Mouse (Mus musculus): ENCODE measurements at regions not wholly inside any gene's neighbourhood (a gene's known extent, or its start where the extent isn't known, plus 50 kb on each side); places are given as distances from the start of the nearest gene placed in this dataset.

- peak; percentile 65 for DNase-seq (ENCODE audit: extremely low spot score)
Measured at GRCm38 (mm10) chr12:27140335-27140702, 202.1 kb downstream of the Sox11 start.

- peak; percentile 72 for DNase-seq (ENCODE audit: extremely low spot score)
Measured at GRCm38 (mm10) chr12:27139683-27140334, 202.6 kb downstream of the Sox11 start.

- no peak for DNase-seq (ENCODE audit: extremely low spot score)
Measured at GRCm38 (mm10) chr12:27138663-27139633, 203.4 kb downstream of the Sox11 start.

- DNase-seq (ENCODE audit: extremely low spot score), result no peak
Measured at GRCm38 (mm10) chr12:27135997-27136559, 206.3 kb downstream of the Sox11 start.

- DNase-seq (ENCODE audit: extremely low spot score), result no peak
Measured at GRCm38 (mm10) chr12:27130544-27130943, 211.8 kb downstream of the Sox11 start.

GRCm38 (mm10) chr12:27127054-27127605, 215.2 kb downstream of the Sox11 start:
- DNase-seq (ENCODE audit: extremely low spot score), result no peak

- DNase-seq (ENCODE audit: extremely low spot score), result no peak
Measured at GRCm38 (mm10) chr12:27118581-27118980, 223.8 kb downstream of the Sox11 start.

DNA sequence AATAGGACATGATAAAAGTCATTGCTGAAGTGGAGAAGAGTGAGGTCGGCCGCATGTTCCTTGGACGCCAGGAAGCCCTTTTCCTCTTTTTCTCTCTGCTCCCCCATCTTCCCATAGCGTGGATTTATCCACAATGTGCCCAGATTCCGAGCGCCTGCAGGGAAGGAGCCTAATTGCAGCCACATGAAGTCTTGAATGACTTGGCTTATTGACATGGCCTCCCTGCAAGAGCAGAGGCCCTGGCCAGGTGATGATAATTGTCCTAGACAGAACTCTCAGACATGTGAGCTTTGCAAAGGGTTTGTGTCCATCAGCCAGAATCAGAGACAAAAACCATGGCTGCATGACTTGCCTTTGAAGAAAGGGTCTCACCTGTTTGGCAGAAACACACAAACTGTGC, 227.0 kb downstream of the Sox11 start:
- DNase-seq (ENCODE audit: extremely low spot score), result no peak

DNA sequence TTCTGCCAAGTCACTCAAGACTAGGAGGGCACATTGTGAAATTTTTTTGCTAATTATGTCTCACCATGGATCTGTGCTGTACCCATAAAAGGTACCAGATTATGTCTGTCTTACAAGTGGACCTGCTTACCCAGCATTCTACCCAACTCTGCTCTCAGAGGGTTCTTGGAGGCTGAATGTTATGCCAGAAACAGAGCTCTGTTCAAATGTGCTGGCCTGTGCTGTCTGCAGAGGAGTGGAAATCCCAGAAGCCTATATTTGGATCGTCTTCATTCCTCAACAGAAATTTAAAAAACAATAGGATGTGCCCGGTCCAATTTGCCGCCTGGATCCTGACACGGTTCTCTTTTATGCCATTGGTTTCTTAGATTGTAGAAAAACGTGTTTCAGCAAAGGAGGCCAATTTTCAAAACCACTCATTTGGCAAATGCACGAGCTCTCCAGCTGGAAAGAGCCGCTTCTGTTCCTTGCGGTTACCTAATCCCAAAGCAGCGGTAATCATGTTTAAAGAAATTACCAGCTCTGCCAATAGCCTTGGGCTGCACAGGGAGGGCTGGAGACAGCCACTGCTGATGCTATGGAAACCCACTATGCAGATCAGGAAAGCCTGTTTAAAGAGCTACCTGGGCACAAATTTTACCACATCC, 237.3 kb downstream of the Sox11 start:
- DNase-seq (ENCODE audit: extremely low spot score), result no peak

DNA sequence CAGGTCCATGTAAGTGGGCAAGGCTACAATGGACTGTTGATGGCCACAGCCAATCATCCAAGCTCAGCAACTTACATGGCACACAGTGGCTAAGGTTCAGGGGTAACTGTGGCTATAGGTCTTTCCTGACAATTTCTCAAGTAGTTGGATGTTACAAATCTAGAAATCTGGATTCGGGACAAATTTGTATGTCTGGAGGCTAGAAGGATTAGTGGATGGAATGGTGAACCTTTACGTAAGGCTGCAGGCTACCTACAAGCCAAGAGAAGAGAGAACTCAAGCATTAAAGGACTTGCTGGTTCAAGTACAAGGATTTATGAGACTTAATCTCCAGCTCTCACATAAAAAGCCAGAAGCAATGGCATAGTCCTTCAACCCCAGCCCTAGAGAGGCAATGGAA, 239.4 kb downstream of the Sox11 start:
- no peak for DNase-seq (ENCODE audit: extremely low spot score)

- DNase-seq (ENCODE audit: extremely low spot score), result no peak
Measured at GRCm38 (mm10) chr12:27089206-27089605, 253.2 kb downstream of the Sox11 start.

- no peak for DNase-seq (ENCODE audit: extremely low spot score)
Measured at GRCm38 (mm10) chr12:27085890-27086289, 256.5 kb downstream of the Sox11 start.

GRCm38 (mm10) chr12:27083645-27084550, 258.5 kb downstream of the Sox11 start:
- DNase-seq (ENCODE audit: extremely low spot score), result peak; percentile 43

GRCm38 (mm10) chr12:27083089-27083488, 259.3 kb downstream of the Sox11 start:
- peak; percentile 77 for DNase-seq (ENCODE audit: extremely low spot score)

GRCm38 (mm10) chr12:27082624-27083023, 259.8 kb downstream of the Sox11 start:
- peak; percentile 84 for DNase-seq (ENCODE audit: extremely low spot score)

- no peak for DNase-seq (ENCODE audit: extremely low spot score)
Measured at GRCm38 (mm10) chr12:27076107-27076738, 266.2 kb downstream of the Sox11 start.

DNA sequence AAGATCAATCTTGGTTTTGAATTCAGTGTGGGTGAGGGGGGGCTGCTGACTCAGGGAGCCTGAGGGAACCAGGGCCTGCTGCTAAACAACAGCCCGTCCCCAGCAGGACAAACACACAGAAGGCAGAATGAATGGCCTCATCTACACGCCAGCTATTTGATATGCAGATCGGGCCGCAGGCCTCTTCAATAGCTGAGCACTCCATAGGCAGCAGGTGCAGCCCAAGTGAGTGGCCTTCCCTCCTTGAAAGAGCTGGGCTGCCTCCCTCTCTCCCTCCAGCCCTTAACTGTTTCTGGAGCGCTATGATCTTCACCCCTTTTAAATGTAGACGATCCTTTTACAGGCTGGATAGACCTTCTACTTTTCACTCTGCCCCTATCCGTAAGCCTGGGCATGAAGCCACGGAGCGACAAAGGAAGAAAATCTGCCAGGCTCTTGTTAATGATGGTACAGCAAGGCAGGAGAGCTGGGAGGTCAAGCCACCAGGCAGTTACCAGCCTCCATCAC, 277.3 kb downstream of the Sox11 start:
- peak; percentile 54 for DNase-seq (ENCODE audit: extremely low spot score)

DNA sequence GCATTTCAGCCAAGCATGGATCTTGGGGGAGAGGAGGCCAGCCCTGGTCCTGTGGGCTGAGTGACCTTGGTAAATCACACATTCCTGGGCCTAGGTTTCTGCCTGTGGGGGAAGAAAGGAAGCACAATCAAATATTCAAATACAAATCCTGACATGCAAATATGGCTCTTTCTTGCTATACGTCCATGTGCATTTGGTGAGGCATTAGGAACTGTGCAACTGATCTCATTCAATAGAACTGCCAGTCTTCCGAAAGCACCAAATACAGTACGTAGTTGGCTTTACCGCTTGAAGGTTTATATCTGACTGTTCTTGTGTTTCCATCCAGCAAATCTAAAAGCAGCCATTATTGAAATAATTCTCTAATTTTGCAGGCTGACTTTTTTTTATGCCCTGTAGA, 278.9 kb downstream of the Sox11 start:
- no peak for DNase-seq (ENCODE audit: extremely low spot score)

DNA sequence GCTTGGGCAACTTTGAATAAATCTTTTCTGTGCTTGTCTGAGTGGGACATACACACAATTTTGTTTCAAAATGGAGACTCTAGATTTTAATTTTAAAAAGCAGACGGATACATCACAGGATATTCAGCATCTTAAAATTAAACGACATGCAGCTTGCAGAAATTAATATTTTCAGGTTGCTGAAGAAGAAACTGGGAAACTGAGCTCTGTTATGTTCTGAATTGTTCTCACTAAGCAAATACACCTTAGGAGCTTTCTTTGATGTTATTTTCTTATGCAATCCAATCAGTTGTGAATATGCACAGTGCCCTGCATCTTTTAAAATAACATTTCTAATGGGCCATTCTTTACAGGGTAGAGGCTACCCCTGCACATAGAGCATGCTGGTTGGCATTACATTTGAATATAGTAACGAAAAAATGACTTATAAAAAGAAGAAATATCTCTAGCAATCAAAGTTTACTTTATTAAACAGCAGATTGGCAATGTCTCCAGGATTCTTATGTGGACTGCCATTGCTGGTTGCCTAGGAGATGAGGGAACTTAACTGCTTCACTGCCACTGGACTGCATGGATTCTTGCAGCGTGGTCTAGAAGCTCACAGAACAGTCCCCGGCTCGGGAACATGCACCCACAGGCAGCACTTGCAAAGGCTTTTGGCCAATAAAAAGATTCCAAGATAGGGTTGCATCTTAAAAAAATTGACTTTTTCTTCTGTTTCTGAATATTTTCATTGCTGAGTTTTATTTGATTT, 279.7 kb downstream of the Sox11 start:
- peak; percentile 19 for DNase-seq (ENCODE audit: extremely low spot score)
